In genomic region chr1:171103179-171103840, GRCm38 (mm10) we compare ENCODE assay signal across 8 mouse cellular contexts. TPM values are rescaled to one million over a fixed set of nuclear protein-coding genes. Genes with fewer than 3 reads are reported as not detected.
DNase-seq lines count a peak whose midpoint lies in the region; ATAC-seq lines count a peak whose summit lies in the region.

No protein-coding gene starts in this region.

- no peak overlapping the region for H3K27ac ChIP-seq in limb, embryonic 13.5 days

- no peaks in the 10 kb centered on the region for H3K27me3 ChIP-seq in erythroblast, embryonic 14.5 days (ENCODE audit: control insufficient read depth)
- H3K27me3 ChIP-seq in limb, embryonic 13.5 days, result no peaks in the 10 kb centered on the region

- intact Hi-C loops in left cerebral cortex, postnatal 10 days (cut with DNase I), result loop anchor here (2.0 kb wide), 1 partner anchor 65 kb away; no protein-coding TSS in a partner anchor
- intact Hi-C loops in left cerebral cortex, postnatal 36 days (cut with DNase I), result loop anchor here (2.0 to 10.0 kb wide), 2 partner anchors 65 to 199 kb away; no protein-coding TSS in a partner anchor

- peak; percentile 57 to 61 for DNase-seq in left cerebral cortex, postnatal 10 days (ENCODE audit: extremely low spot score in 1 of 2, low spot score in 2 of 2)
- DNase-seq in left cerebral cortex, postnatal 36 days (ENCODE audit: low spot score in 2 of 2), result no peak
- DNase-seq in MN1 (ENCODE audit: low spot score), result peak; percentile 68
- peak; percentile 45 for DNase-seq in right cerebral cortex, postnatal 4 days
- DNase-seq in gastrocnemius, postnatal 25 days, result no peak
- no peak for DNase-seq in cerebellum, postnatal 25 days

- H3K4me1 ChIP-seq in erythroblast, embryonic 14.5 days (ENCODE audit: control insufficient read depth), result peaks cover 28% of the 10 kb centered on the region
- peaks cover 7% of the 10 kb centered on the region; the same call in 1 of the 2 replicates for H3K4me1 ChIP-seq in limb, embryonic 13.5 days

- no peaks in the 10 kb centered on the region; the same call in 1 of the 2 replicates for H3K9me3 ChIP-seq in erythroblast, embryonic 14.5 days (ENCODE audit: control insufficient read depth, low read length)
- H3K9me3 ChIP-seq in limb, embryonic 13.5 days, result no peaks in the 10 kb centered on the region

- H3K9ac ChIP-seq in limb, embryonic 13.5 days, result no peak overlapping the region

- ATAC-seq in limb, embryonic 13.5 days (ENCODE audit: low FRiP score, low read depth), result 0 out of 2 replicates have a peak, but pooled peaks have one; percentile 2

- H3K4me3 ChIP-seq in erythroblast, embryonic 14.5 days (replicated peaks), result peak overlapping the region; percentile 74
- H3K4me3 ChIP-seq in limb, embryonic 13.5 days, result peak overlapping the region; percentile 61

- 10% methylated on average over 10 of the region's 10 CpGs for WGBS in limb, embryonic 13.5 days

- peak overlapping the region; percentile 57 for H3K4me2 ChIP-seq in limb, embryonic 13.5 days (replicated peaks)

- H3K36me3 ChIP-seq in erythroblast, embryonic 14.5 days (ENCODE audit: control insufficient read depth), result no peaks in the 10 kb centered on the region
- H3K36me3 ChIP-seq in limb, embryonic 13.5 days, result no peaks in the 10 kb centered on the region

RNA-seq across cellular contexts. Expression of gene Cfap126, which starts 10.4 kb away (rescaled TPM):
- under 1 TPM; 0.34 to 0.69 TPM for total RNA-seq in left cerebral cortex, postnatal 10 days (2021)
- total RNA-seq in left cerebral cortex, postnatal 36 days (2021), result 1 to 10 TPM in 1 of 2 experiments, not detected in 1; 1.1 TPM
- polyA plus RNA-seq in erythroblast, embryonic 14.5 days (2012), result 0.37 and 0.64 TPM in 2 replicates
- polyA plus RNA-seq in limb, embryonic 13.5 days (2015; fragmentation: Nextera tagmentation; extraction: Ambion mirVana), result 0.86 and 1.5 TPM in 2 replicates
- total RNA-seq in gastrocnemius, postnatal 25 days (2021), result 1 to 10 TPM in 1 of 2 experiments, under 1 TPM in 1; 0.69 to 1.2 TPM

RNA-seq across cellular contexts. Expression of gene Fcgr3, which starts 38.6 kb away (rescaled TPM):
- 10 to 100 TPM; 12.5 to 14.2 TPM for total RNA-seq in left cerebral cortex, postnatal 10 days (2021)
- total RNA-seq in left cerebral cortex, postnatal 36 days (2021), result 10 to 100 TPM in 1 of 2 experiments, 1 to 10 TPM in 1; 9.0 to 13.6 TPM
- polyA plus RNA-seq in erythroblast, embryonic 14.5 days (2012), result 0.06 TPM in 1 of 2 replicates, not detected in the other
- 8.7 and 9.2 TPM in 2 replicates for polyA plus RNA-seq in limb, embryonic 13.5 days (2015; fragmentation: Nextera tagmentation; extraction: Ambion mirVana)
- total RNA-seq in gastrocnemius, postnatal 25 days (2021), result 1 to 10 TPM; 3.7 to 4.6 TPM

RNA-seq across cellular contexts. Expression of gene Sdhc, which starts 47.1 kb away (rescaled TPM):
- 100 to 1,000 TPM; 200 to 210 TPM for total RNA-seq in left cerebral cortex, postnatal 10 days (2021)
- total RNA-seq in left cerebral cortex, postnatal 36 days (2021), result 100 to 1,000 TPM; 200 to 204 TPM
- polyA plus RNA-seq in erythroblast, embryonic 14.5 days (2012), result 4.9 and 7.2 TPM in 2 replicates
- polyA plus RNA-seq in limb, embryonic 13.5 days (2015; fragmentation: Nextera tagmentation; extraction: Ambion mirVana), result 224 and 236 TPM in 2 replicates
- total RNA-seq in gastrocnemius, postnatal 25 days (2021), result 100 to 1,000 TPM; 692 to 785 TPM

RNA-seq across cellular contexts. Expression of gene Mpz, which starts 47.2 kb away (rescaled TPM):
- total RNA-seq in left cerebral cortex, postnatal 10 days (2021), result not detected
- not detected for total RNA-seq in left cerebral cortex, postnatal 36 days (2021)
- not detected in 2 replicates for polyA plus RNA-seq in erythroblast, embryonic 14.5 days (2012)
- 5.0 and 6.8 TPM in 2 replicates for polyA plus RNA-seq in limb, embryonic 13.5 days (2015; fragmentation: Nextera tagmentation; extraction: Ambion mirVana)
- 100 to 1,000 TPM in 1 of 2 experiments, 10 to 100 TPM in 1; 99.1 to 120 TPM for total RNA-seq in gastrocnemius, postnatal 25 days (2021)

Comparison
In these comparisons a context has a peak if more than half of its experiments do, and no peak if none do; other contexts are left out.
1. DNase-seq: peak in left cerebral cortex, postnatal 10 days (2 of 2), MN1 (single experiment) and right cerebral cortex, postnatal 4 days (single experiment); none in left cerebral cortex, postnatal 36 days (0 of 2), gastrocnemius, postnatal 25 days (single experiment) and cerebellum, postnatal 25 days (0 of 2).